ENCODE assay signal across 22 mouse cellular contexts in genomic region chr17:66871396-66871795, GRCm38 (mm10).
A peak's percentile ranks its signal among the peaks of the same experiment; 100 is the strongest.
DNase-seq lines count a peak whose midpoint lies in the region; ATAC-seq and TF ChIP-seq lines count a peak whose summit lies in the region.
"Had no signal": no experiment of that assay in that cellular context is flagged by ENCODE, and none has a peak within 500 bp of the region (broad histone marks: within the 10 kb centered on the region; RNA-seq: fewer than 3 reads in every experiment).

No protein-coding gene starts in this region.

- peaks cover 69% of the 10 kb centered on the region for H3K9me3 ChIP-seq in megakaryocyte, embryonic 14.5 days
- no peaks in the 10 kb centered on the region for H3K9me3 ChIP-seq in midbrain, embryonic 11.5 days (ENCODE audit: control insufficient read depth, low read length)
- no peaks in the 10 kb centered on the region for H3K9me3 ChIP-seq in midbrain, postnatal 0 days (ENCODE audit: low read length)

- intact Hi-C loops in heart, postnatal 10 days (cut with DNase I), result no loop called here

- H3K36me3 ChIP-seq in megakaryocyte, embryonic 14.5 days (replicated peaks; ENCODE audit: low read length), result no peaks in the 10 kb centered on the region
- no peaks in the 10 kb centered on the region for H3K36me3 ChIP-seq in midbrain, embryonic 11.5 days (ENCODE audit: control insufficient read depth, insufficient read depth, low read length)
- H3K36me3 ChIP-seq in midbrain, postnatal 0 days (ENCODE audit: insufficient read depth, low read length), result no peaks in the 10 kb centered on the region
- H3K36me3 ChIP-seq: G1E had no signal

- H3K27me3 ChIP-seq in megakaryocyte, embryonic 14.5 days (replicated peaks), result no peaks in the 10 kb centered on the region
- H3K27me3 ChIP-seq in midbrain, embryonic 11.5 days (ENCODE audit: control insufficient read depth, insufficient read depth, low read length), result no peaks in the 10 kb centered on the region
- H3K27me3 ChIP-seq in midbrain, postnatal 0 days (ENCODE audit: insufficient read depth, low read length), result no peaks in the 10 kb centered on the region
- H3K27me3 ChIP-seq: CH12.LX, Patski had no signal

- peak; percentile 63 for DNase-seq in heart, adult 11 months
- DNase-seq in heart, postnatal 10 days, result no peak
- DNase-seq in midbrain, embryonic 11.5 days (ENCODE audit: low spot score, missing footprints), result peak; percentile 77
- no peak for DNase-seq in midbrain, postnatal 0 days (ENCODE audit: low spot score)
- peak; percentile 38 for DNase-seq in retina, postnatal 1 day
- no peak for DNase-seq in retina, embryonic 14.5 days (ENCODE audit: low spot score)
- DNase-seq: adrenal gland, adult 2 months; adrenal gland, adult 8-10 months; adrenal gland, postnatal 10 days; adrenal gland, postnatal 14 days; adrenal gland, postnatal 25 days; adrenal gland, postnatal 36 days; B cell, adult 2 months; cerebellum, adult 11 months; cerebellum, adult 11-12 months had no signal

- no peak overlapping the region for H3K4me2 ChIP-seq in midbrain, embryonic 11.5 days
- H3K4me2 ChIP-seq in midbrain, postnatal 0 days (ENCODE audit: low read depth, low read length, poor library complexity, severe bottlenecking), result no peak overlapping the region

- H3K4me1 ChIP-seq in megakaryocyte, embryonic 14.5 days, result no peaks in the 10 kb centered on the region
- H3K4me1 ChIP-seq in midbrain, embryonic 11.5 days (ENCODE audit: control insufficient read depth, insufficient read depth, low read length), result no peaks in the 10 kb centered on the region; the same call in 1 of the 2 replicates
- H3K4me1 ChIP-seq in midbrain, postnatal 0 days (ENCODE audit: insufficient read depth, low read length), result no peaks in the 10 kb centered on the region

- H3K4me3 ChIP-seq in megakaryocyte, embryonic 14.5 days (replicated peaks), result peak overlapping the region; percentile 42
- H3K4me3 ChIP-seq in midbrain, embryonic 11.5 days (ENCODE audit: low read depth, low read length), result no peak overlapping the region
- H3K4me3 ChIP-seq in midbrain, postnatal 0 days (ENCODE audit: low read depth, low read length), result no peak overlapping the region

- no peak for TF ChIP-seq CTCF in midbrain, postnatal 0 days (IDR thresholded peaks at IDR 0.05)

- WGBS in midbrain, embryonic 11.5 days, result 78% methylated on average over 4 of the region's 4 CpGs
- 90% methylated on average over 4 of the region's 4 CpGs for WGBS in midbrain, postnatal 0 days

- no peak for ATAC-seq in megakaryocyte, adult 5-6 weeks (ENCODE audit: poor library complexity, severe bottlenecking)
- no peak for ATAC-seq in midbrain, embryonic 11.5 days (ENCODE audit: low FRiP score)
- ATAC-seq in midbrain, postnatal 0 days (ENCODE audit: low FRiP score), result no peak
- ATAC-seq: activated CD4-positive, CD25-positive, alpha-beta regulatory T cell, adult 4 months; CD4-positive, CD25-positive, alpha-beta regulatory T cell, adult 4 months; Patski had no signal

- H3K9ac ChIP-seq in midbrain, embryonic 11.5 days (ENCODE audit: low read length), result no peak overlapping the region
- no peak overlapping the region for H3K9ac ChIP-seq in midbrain, postnatal 0 days (replicated peaks; ENCODE audit: low read length, poor library complexity, severe bottlenecking)

- H3K27ac ChIP-seq in midbrain, embryonic 11.5 days (ENCODE audit: low read depth, low read length), result no peak overlapping the region
- H3K27ac ChIP-seq in midbrain, postnatal 0 days (ENCODE audit: low read depth, low read length), result no peak overlapping the region

Comparison
In these comparisons a context has a peak if more than half of its experiments do, and no peak if none do; other contexts are left out.
1. DNase-seq: peak in heart, adult 11 months (single experiment), midbrain, embryonic 11.5 days (single experiment) and retina, postnatal 1 day (single experiment); none in heart, postnatal 10 days (0 of 2), midbrain, postnatal 0 days (single experiment) and retina, embryonic 14.5 days (single experiment).